Mouse (Mus musculus): ENCODE results near the gene Mrpl47. TPM values are rescaled to one million over a fixed set of nuclear protein-coding genes. Genes with fewer than 3 reads are reported as not detected.

The Mrpl47 gene
- polyA plus RNA-seq, 1 experiment from 2014 or later, result 41.2 TPM

DNA sequence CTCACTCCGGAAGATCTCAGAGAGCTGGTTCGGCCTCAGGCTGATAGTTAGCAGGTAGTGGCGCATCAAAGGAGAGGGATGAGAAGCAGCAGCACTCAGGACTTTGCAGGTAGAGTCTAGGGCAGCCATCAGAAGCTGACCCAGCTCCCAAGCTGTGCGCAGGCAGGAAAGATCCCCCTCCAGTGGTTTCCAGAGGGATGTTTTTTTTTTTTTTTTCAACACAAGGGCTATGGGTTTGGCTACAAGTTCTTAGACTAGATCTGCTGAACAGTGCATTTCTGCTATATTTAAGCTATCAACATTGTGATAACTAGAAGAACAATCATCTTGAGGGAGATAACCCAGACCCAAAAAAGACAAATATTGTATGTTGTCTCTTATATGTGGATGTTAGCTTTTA is 50.2 kb downstream of the Mrpl47 start:
- WGBS (ENCODE audit: insufficient replicate concordance), result 63% methylated on average over 4 of the region's 4 CpGs
- no peaks in the 10 kb centered on the region for H3K27me3 ChIP-seq (ENCODE audit: control insufficient read depth, insufficient read depth, low read length)
- H3K9me3 ChIP-seq (replicated peaks; ENCODE audit: control insufficient read depth, low read length), result no peaks in the 10 kb centered on the region
- no peak overlapping the region for H3K27ac ChIP-seq (ENCODE audit: low read depth, low read length)
- H3K4me1 ChIP-seq (ENCODE audit: control insufficient read depth, insufficient read depth, low read length), result peaks cover 2% of the 10 kb centered on the region; the same call in 1 of the 2 replicates
- no peak for ATAC-seq (replicated peaks; ENCODE audit: insufficient number of reproducible peaks, low FRiP score, low TSS enrichment)
- no peak overlapping the region for H3K4me3 ChIP-seq (ENCODE audit: low read depth, low read length)
- H3K9ac ChIP-seq (ENCODE audit: low read depth, low read length), result no peak overlapping the region
- no peaks in the 10 kb centered on the region for H3K36me3 ChIP-seq (ENCODE audit: control insufficient read depth, insufficient read depth, low read length)
- no peak overlapping the region for H3K4me2 ChIP-seq

- Histone ChIP-seq H3K4me2 (no peak overlapping the region), H3K27me3 (ENCODE audit: control insufficient read depth, insufficient read depth, low read length) (no peaks in the 10 kb centered on the region), H3K27ac (ENCODE audit: low read depth, low read length) (no peak overlapping the region), H3K9me3 (replicated peaks; ENCODE audit: control insufficient read depth, low read length) (no peaks in the 10 kb centered on the region), H3K9ac (ENCODE audit: low read depth, low read length) (no peak overlapping the region), H3K4me1 (ENCODE audit: control insufficient read depth, insufficient read depth, low read length) (peaks cover 2% of the 10 kb centered on the region; the same call in 1 of the 2 replicates), H3K36me3 (ENCODE audit: control insufficient read depth, insufficient read depth, low read length) (no peaks in the 10 kb centered on the region), H3K4me3 (ENCODE audit: low read depth, low read length) (no peak overlapping the region)
- no peak for ATAC-seq (replicated peaks; ENCODE audit: insufficient number of reproducible peaks, low FRiP score, low TSS enrichment)
- 70% methylated on average over 1 of the region's 1 CpGs for WGBS (ENCODE audit: insufficient replicate concordance)
These were observed 50.9 kb downstream of the Mrpl47 start for GRCm38 (mm10) chr3:32686537-32686936.

DNA sequence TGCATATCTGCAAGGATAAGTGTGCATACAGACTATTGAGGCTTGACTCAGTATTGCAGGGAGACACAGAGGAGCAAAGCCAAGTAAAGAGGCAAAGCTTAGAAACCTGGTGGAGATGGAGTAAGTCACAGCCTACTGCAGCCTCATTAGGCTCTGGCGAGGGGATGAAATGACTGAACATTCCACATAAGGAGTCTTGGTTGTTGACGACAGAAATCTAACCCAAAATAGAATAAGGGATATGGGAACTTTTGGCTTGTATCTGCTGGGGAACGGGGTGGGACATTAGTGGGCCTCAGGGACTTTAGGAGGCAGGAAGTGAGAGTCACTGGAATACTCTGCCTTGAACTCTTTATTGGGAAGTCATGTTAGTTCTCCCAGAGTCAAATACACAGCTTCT is 52.8 kb downstream of the Mrpl47 start:
- WGBS (ENCODE audit: insufficient replicate concordance), result 70% methylated on average over 3 of the region's 3 CpGs
- Histone ChIP-seq H3K9me3 (replicated peaks; ENCODE audit: control insufficient read depth, low read length) (no peaks in the 10 kb centered on the region), H3K27ac (ENCODE audit: low read depth, low read length) (no peak overlapping the region), H3K4me3 (ENCODE audit: low read depth, low read length) (no peak overlapping the region), H3K4me2 (no peak overlapping the region), H3K36me3 (ENCODE audit: control insufficient read depth, insufficient read depth, low read length) (no peaks in the 10 kb centered on the region), H3K27me3 (ENCODE audit: control insufficient read depth, insufficient read depth, low read length) (no peaks in the 10 kb centered on the region), H3K9ac (ENCODE audit: low read depth, low read length) (no peak overlapping the region), H3K4me1 (ENCODE audit: control insufficient read depth, insufficient read depth, low read length) (peaks cover 2% of the 10 kb centered on the region; the same call in 1 of the 2 replicates)
- ATAC-seq (replicated peaks; ENCODE audit: insufficient number of reproducible peaks, low FRiP score, low TSS enrichment), result no peak

DNA sequence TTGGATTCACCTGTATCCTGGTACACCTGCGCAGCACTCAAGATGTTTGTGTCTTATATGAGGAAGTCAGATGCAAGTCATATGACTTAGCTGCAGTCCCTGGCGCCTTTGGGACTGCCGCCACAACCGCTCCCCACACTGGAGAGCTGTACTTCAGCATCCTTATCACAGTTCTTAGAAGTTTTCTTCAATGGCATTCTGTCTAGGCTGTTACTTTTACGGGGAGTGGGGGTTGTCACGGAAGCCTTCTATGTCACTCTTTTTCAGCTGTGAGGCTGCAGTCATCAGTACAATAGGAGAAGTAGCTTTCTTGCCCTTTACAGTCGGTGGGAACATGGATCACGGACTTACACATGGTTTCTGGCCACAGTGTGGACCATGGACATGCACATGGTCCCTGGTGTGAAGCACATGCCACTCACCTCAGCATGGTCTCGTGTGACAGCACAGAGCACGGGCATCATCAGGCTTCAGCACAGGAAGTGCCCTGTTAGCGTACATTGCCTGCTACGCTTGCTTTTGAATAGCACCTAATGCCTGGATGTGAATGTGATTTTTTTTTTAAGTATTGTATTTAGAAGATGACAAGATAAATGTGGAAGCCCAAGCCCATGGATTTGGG is 54.4 kb downstream of the Mrpl47 start:
- no peak overlapping the region for H3K4me3 ChIP-seq (ENCODE audit: low read depth, low read length)
- no peak overlapping the region for H3K27ac ChIP-seq (ENCODE audit: low read depth, low read length)
- WGBS (ENCODE audit: insufficient replicate concordance), result 57% methylated on average over 11 of the region's 12 CpGs
- no peak overlapping the region for H3K4me2 ChIP-seq
- peaks cover 2% of the 10 kb centered on the region; the same call in 1 of the 2 replicates for H3K4me1 ChIP-seq (ENCODE audit: control insufficient read depth, insufficient read depth, low read length)
- no peak for ATAC-seq (replicated peaks; ENCODE audit: insufficient number of reproducible peaks, low FRiP score, low TSS enrichment)
- no peaks in the 10 kb centered on the region for H3K36me3 ChIP-seq (ENCODE audit: control insufficient read depth, insufficient read depth, low read length)
- no peaks in the 10 kb centered on the region for H3K27me3 ChIP-seq (ENCODE audit: control insufficient read depth, insufficient read depth, low read length)
- no peaks in the 10 kb centered on the region for H3K9me3 ChIP-seq (replicated peaks; ENCODE audit: control insufficient read depth, low read length)
- H3K9ac ChIP-seq (ENCODE audit: low read depth, low read length), result no peak overlapping the region

- no peak; the same call in 1 of the 2 replicates for ATAC-seq (replicated peaks; ENCODE audit: insufficient number of reproducible peaks, low FRiP score, low TSS enrichment)
- H3K4me3 ChIP-seq (ENCODE audit: low read depth, low read length), result no peak overlapping the region
These were observed 61.0 kb downstream of the Mrpl47 start for GRCm38 (mm10) chr3:32676393-32676792.

More at GRCm38 (mm10) chr3:32676393-32676792, 61.0 kb downstream of the Mrpl47 start:
- Histone ChIP-seq H3K9me3 (replicated peaks; ENCODE audit: control insufficient read depth, low read length) (no peaks in the 10 kb centered on the region), H3K9ac (ENCODE audit: low read depth, low read length) (no peak overlapping the region), H3K36me3 (ENCODE audit: control insufficient read depth, insufficient read depth, low read length) (no peaks in the 10 kb centered on the region), H3K27ac (ENCODE audit: low read depth, low read length) (no peak overlapping the region), H3K4me1 (ENCODE audit: control insufficient read depth, insufficient read depth, low read length) (no peaks in the 10 kb centered on the region), H3K27me3 (ENCODE audit: control insufficient read depth, insufficient read depth, low read length) (no peaks in the 10 kb centered on the region), H3K4me2 (no peak overlapping the region)
- 77% methylated on average over 6 of the region's 6 CpGs for WGBS (ENCODE audit: insufficient replicate concordance)

Other genes starting within 250 kb of the Mrpl47 start
- gene Kcnmb3, start 245.4 kb downstream of the Mrpl47 start, polyA plus RNA-seq (2014; fragmentation: Nextera tagmentation; extraction: Ambion mirVana), result 0.09 TPM in 1 of 2 replicates, not detected in the other
- 33.1 and 37.4 TPM in 2 replicates for gene Zfp639, start 227.3 kb downstream of the Mrpl47 start, polyA plus RNA-seq (2014; fragmentation: Nextera tagmentation; extraction: Ambion mirVana)
- gene Mfn1, start 208.1 kb downstream of the Mrpl47 start, polyA plus RNA-seq (2014; fragmentation: Nextera tagmentation; extraction: Ambion mirVana), result 56.4 and 76.0 TPM in 2 replicates
- 58.4 and 59.4 TPM in 2 replicates for gene Gnb4, start 121.0 kb downstream of the Mrpl47 start, polyA plus RNA-seq (2014; fragmentation: Nextera tagmentation; extraction: Ambion mirVana)
- 110 and 122 TPM in 2 replicates for gene Actl6a, start 31.3 kb downstream of the Mrpl47 start, polyA plus RNA-seq (2014; fragmentation: Nextera tagmentation; extraction: Ambion mirVana)
- gene Ndufb5, start 615 bp downstream of the Mrpl47 start, polyA plus RNA-seq (2014; fragmentation: Nextera tagmentation; extraction: Ambion mirVana), result 468 and 475 TPM in 2 replicates
- 43.3 and 60.4 TPM in 2 replicates for gene Usp13, start 79.9 kb upstream of the Mrpl47 start, polyA plus RNA-seq (2014; fragmentation: Nextera tagmentation; extraction: Ambion mirVana)

All from heart, embryonic 11.5 days (tissue).